Mouse (Mus musculus): Measurements from ENCODE around the gene Hectd2. TPM values are rescaled to one million over a fixed set of nuclear protein-coding genes. Genes with fewer than 3 reads are reported as not detected.
A peak's percentile ranks its signal among the peaks of the same experiment; 100 is the strongest.

Gene Hectd2
- 3.3 and 4.6 TPM in 2 replicates for polyA plus RNA-seq (2015; fragmentation: Nextera tagmentation; extraction: Ambion mirVana)

- no peaks in the 10 kb centered on the region for H3K36me3 ChIP-seq (ENCODE audit: control insufficient read depth, insufficient read depth)
- H3K27me3 ChIP-seq (ENCODE audit: control insufficient read depth, insufficient read depth, low read length), result no peaks in the 10 kb centered on the region
- peak within 1 kb of the TSS; percentile 92 for H3K4me3 ChIP-seq (ENCODE audit: low read length)
- peak; percentile 84 for ATAC-seq (replicated peaks; ENCODE audit: extremely low read depth, insufficient read depth, low FRiP score)
- WGBS, result under 1% methylated on average over 67 of the region's 92 CpGs
- peak within 1 kb of the TSS; percentile 93 for H3K4me2 ChIP-seq (ENCODE audit: low read depth, low read length)
- no peaks in the 10 kb centered on the region for H3K9me3 ChIP-seq (replicated peaks; ENCODE audit: control insufficient read depth, low read length)
- 0 out of 2 replicates have a peak, but pooled peaks cover 2% of the 10 kb centered on the region for H3K4me1 ChIP-seq (ENCODE audit: control insufficient read depth, insufficient read depth, low read length)
- peak within 1 kb of the TSS; percentile 86 for H3K27ac ChIP-seq (ENCODE audit: low read length)
- H3K9ac ChIP-seq (ENCODE audit: low read length), result peak within 1 kb of the TSS; percentile 97
Measured at GRCm38 (mm10) chr19:36554046-36554784, at the start of gene Hectd2. TSS of gene Hectd2 (plus strand) at chr19:36554639.

- no peak overlapping the region for H3K9ac ChIP-seq (ENCODE audit: low read length)
- ATAC-seq (replicated peaks; ENCODE audit: extremely low read depth, insufficient read depth, low FRiP score), result no peak
Measured at GRCm38 (mm10) chr19:36504716-36505115, 49.7 kb upstream of the Hectd2 start.

GRCm38 (mm10) chr19:36511305-36511704 lies 43.1 kb upstream of the Hectd2 start:
- H3K9ac ChIP-seq (ENCODE audit: low read length), result no peak overlapping the region
- no peaks in the 10 kb centered on the region for H3K9me3 ChIP-seq (replicated peaks; ENCODE audit: control insufficient read depth, low read length)
- no peak for ATAC-seq (replicated peaks; ENCODE audit: extremely low read depth, insufficient read depth, low FRiP score)
- H3K4me1 ChIP-seq (ENCODE audit: control insufficient read depth, insufficient read depth, low read length), result no peaks in the 10 kb centered on the region
- H3K27ac ChIP-seq (ENCODE audit: low read length), result no peak overlapping the region
- no peak overlapping the region for H3K4me2 ChIP-seq (ENCODE audit: low read depth, low read length)
- WGBS, result 69% methylated on average over 1 of the region's 1 CpGs
- H3K27me3 ChIP-seq (ENCODE audit: control insufficient read depth, insufficient read depth, low read length), result no peaks in the 10 kb centered on the region
- no peak overlapping the region for H3K4me3 ChIP-seq (ENCODE audit: low read length)
- H3K36me3 ChIP-seq (ENCODE audit: control insufficient read depth, insufficient read depth), result no peaks in the 10 kb centered on the region

More at GRCm38 (mm10) chr19:36504716-36505115, 49.7 kb upstream of the Hectd2 start:
- Histone ChIP-seq H3K36me3 (ENCODE audit: control insufficient read depth, insufficient read depth) (no peaks in the 10 kb centered on the region), H3K4me1 (ENCODE audit: control insufficient read depth, insufficient read depth, low read length) (no peaks in the 10 kb centered on the region), H3K4me2 (ENCODE audit: low read depth, low read length) (no peak overlapping the region), H3K9me3 (replicated peaks; ENCODE audit: control insufficient read depth, low read length) (no peaks in the 10 kb centered on the region), H3K4me3 (ENCODE audit: low read length) (no peak overlapping the region), H3K27me3 (ENCODE audit: control insufficient read depth, insufficient read depth, low read length) (no peaks in the 10 kb centered on the region), H3K27ac (ENCODE audit: low read length) (no peak overlapping the region)
- 79% methylated on average over 2 of the region's 2 CpGs for WGBS

DNA sequence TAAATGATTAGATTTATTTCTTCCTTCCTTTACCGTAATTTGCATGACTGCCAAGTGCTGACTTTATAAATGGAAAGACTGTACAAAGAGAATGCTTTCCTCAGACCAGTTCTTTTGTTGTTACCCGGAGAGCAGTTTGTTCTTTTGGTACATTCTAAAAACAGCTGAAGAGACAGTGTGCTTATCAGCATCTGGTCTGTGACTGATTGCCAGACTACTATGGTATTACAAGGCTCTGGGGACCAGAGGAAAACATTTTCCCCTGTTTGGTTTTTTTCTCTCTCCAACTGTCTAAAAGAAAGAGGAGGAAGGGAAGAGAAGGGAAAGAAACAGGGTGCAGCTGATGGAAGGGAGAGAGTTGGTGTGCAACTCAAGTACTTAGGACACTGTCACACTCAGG lies 36.0 kb upstream of the Hectd2 start:
- Histone ChIP-seq H3K4me2 (ENCODE audit: low read depth, low read length) (no peak overlapping the region), H3K27me3 (ENCODE audit: control insufficient read depth, insufficient read depth, low read length) (no peaks in the 10 kb centered on the region), H3K9ac (ENCODE audit: low read length) (no peak overlapping the region), H3K4me1 (ENCODE audit: control insufficient read depth, insufficient read depth, low read length) (peaks cover 6% of the 10 kb centered on the region), H3K27ac (ENCODE audit: low read length) (no peak overlapping the region), H3K36me3 (ENCODE audit: control insufficient read depth, insufficient read depth) (no peaks in the 10 kb centered on the region), H3K9me3 (replicated peaks; ENCODE audit: control insufficient read depth, low read length) (no peaks in the 10 kb centered on the region), H3K4me3 (ENCODE audit: low read length) (no peak overlapping the region)
- 26% methylated on average over 2 of the region's 2 CpGs for WGBS
- no peak for ATAC-seq (replicated peaks; ENCODE audit: extremely low read depth, insufficient read depth, low FRiP score)

DNA sequence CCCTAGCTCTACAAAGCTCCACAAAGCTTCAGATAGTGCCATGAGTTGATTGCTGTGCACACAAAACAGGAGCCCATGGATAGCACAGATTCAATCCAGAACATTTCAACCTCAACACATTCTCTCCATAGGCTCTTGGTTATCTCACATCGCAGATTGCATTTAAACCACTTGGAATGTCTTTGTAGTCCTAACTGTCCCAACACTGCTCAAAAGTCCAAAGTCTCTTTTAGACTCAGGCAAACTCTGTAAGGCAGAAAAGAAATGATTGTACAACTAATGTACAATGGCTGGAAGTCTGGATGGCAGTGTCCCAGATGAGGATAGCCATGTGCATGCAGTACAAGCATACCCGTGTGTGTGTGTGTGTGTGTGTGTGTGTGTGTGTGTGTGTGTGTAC lies 32.9 kb upstream of the Hectd2 start:
- H3K4me2 ChIP-seq (ENCODE audit: low read depth, low read length), result no peak overlapping the region
- no peak for ATAC-seq (replicated peaks; ENCODE audit: extremely low read depth, insufficient read depth, low FRiP score)
- 70% methylated on average over 2 of the region's 2 CpGs for WGBS
- peaks cover 6% of the 10 kb centered on the region for H3K4me1 ChIP-seq (ENCODE audit: control insufficient read depth, insufficient read depth, low read length)
- no peak overlapping the region for H3K4me3 ChIP-seq (ENCODE audit: low read length)
- H3K9me3 ChIP-seq (replicated peaks; ENCODE audit: control insufficient read depth, low read length), result no peaks in the 10 kb centered on the region
- no peak overlapping the region for H3K27ac ChIP-seq (ENCODE audit: low read length)
- H3K27me3 ChIP-seq (ENCODE audit: control insufficient read depth, insufficient read depth, low read length), result no peaks in the 10 kb centered on the region
- H3K36me3 ChIP-seq (ENCODE audit: control insufficient read depth, insufficient read depth), result no peaks in the 10 kb centered on the region
- no peak overlapping the region for H3K9ac ChIP-seq (ENCODE audit: low read length)

- H3K9ac ChIP-seq (ENCODE audit: low read length), result no peak overlapping the region
- no peak overlapping the region for H3K4me3 ChIP-seq (ENCODE audit: low read length)
- no peak overlapping the region for H3K27ac ChIP-seq (ENCODE audit: low read length)
- no peaks in the 10 kb centered on the region for H3K27me3 ChIP-seq (ENCODE audit: control insufficient read depth, insufficient read depth, low read length)
- 0 out of 2 replicates have a peak, but pooled peaks have one; percentile 28 for ATAC-seq (replicated peaks; ENCODE audit: extremely low read depth, insufficient read depth, low FRiP score)
- no peaks in the 10 kb centered on the region for H3K36me3 ChIP-seq (ENCODE audit: control insufficient read depth, insufficient read depth)
- H3K4me1 ChIP-seq (ENCODE audit: control insufficient read depth, insufficient read depth, low read length), result peaks cover 6% of the 10 kb centered on the region
- WGBS, result 34% methylated on average over 3 of the region's 3 CpGs
- no peaks in the 10 kb centered on the region for H3K9me3 ChIP-seq (replicated peaks; ENCODE audit: control insufficient read depth, low read length)
- no peak overlapping the region for H3K4me2 ChIP-seq (ENCODE audit: low read depth, low read length)
Measured at GRCm38 (mm10) chr19:36522558-36523195, 31.8 kb upstream of the Hectd2 start.

GRCm38 (mm10) chr19:36525071-36525470 lies 29.4 kb upstream of the Hectd2 start:
- H3K4me1 ChIP-seq (ENCODE audit: control insufficient read depth, insufficient read depth, low read length), result no peaks in the 10 kb centered on the region
- no peaks in the 10 kb centered on the region for H3K27me3 ChIP-seq (ENCODE audit: control insufficient read depth, insufficient read depth, low read length)
- no peak overlapping the region for H3K27ac ChIP-seq (ENCODE audit: low read length)
- H3K4me3 ChIP-seq (ENCODE audit: low read length), result no peak overlapping the region
- ATAC-seq (replicated peaks; ENCODE audit: extremely low read depth, insufficient read depth, low FRiP score), result no peak
- no peak overlapping the region for H3K9ac ChIP-seq (ENCODE audit: low read length)
- H3K4me2 ChIP-seq (ENCODE audit: low read depth, low read length), result no peak overlapping the region
- H3K36me3 ChIP-seq (ENCODE audit: control insufficient read depth, insufficient read depth), result no peaks in the 10 kb centered on the region
- no peaks in the 10 kb centered on the region for H3K9me3 ChIP-seq (replicated peaks; ENCODE audit: control insufficient read depth, low read length)

DNA sequence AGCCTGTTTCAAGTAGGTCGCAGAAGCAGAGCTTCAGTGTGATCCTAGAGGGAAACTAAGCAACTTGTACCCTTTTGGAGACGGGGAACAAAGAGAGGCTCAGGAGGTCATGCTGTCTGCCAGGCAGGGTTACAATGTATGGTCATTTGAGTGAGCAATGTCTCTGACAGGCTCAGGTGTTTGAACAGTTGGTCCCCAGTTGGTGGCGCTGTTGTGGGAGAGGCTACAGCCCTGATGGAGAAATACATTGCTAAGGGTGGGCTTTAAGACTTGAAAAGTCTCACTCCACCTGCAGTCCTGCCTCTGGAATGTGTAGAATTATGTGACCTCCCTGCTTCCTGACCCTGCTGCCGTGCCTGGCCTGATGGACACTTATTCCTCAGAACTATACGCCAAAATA lies 21.4 kb upstream of the Hectd2 start:
- no peaks in the 10 kb centered on the region for H3K27me3 ChIP-seq (ENCODE audit: control insufficient read depth, insufficient read depth, low read length)
- H3K9ac ChIP-seq (ENCODE audit: low read length), result no peak overlapping the region
- ATAC-seq (replicated peaks; ENCODE audit: extremely low read depth, insufficient read depth, low FRiP score), result no peak
- H3K4me2 ChIP-seq (ENCODE audit: low read depth, low read length), result no peak overlapping the region
- peaks cover 11% of the 10 kb centered on the region for H3K4me1 ChIP-seq (ENCODE audit: control insufficient read depth, insufficient read depth, low read length)
- no peaks in the 10 kb centered on the region for H3K36me3 ChIP-seq (ENCODE audit: control insufficient read depth, insufficient read depth)
- 65% methylated on average over 5 of the region's 5 CpGs for WGBS
- no peak overlapping the region for H3K4me3 ChIP-seq (ENCODE audit: low read length)
- no peak overlapping the region for H3K27ac ChIP-seq (ENCODE audit: low read length)
- H3K9me3 ChIP-seq (replicated peaks; ENCODE audit: control insufficient read depth, low read length), result no peaks in the 10 kb centered on the region

All from heart, embryonic 16.5 days (tissue).